Mouse (Mus musculus): Measurements from ENCODE around the gene Ccdc163. TPM values are rescaled to one million over a fixed set of nuclear protein-coding genes. Genes with fewer than 3 reads are reported as not detected.
A peak's percentile ranks its signal among the peaks of the same experiment; 100 is the strongest.

The Ccdc163 gene
- total and polyA plus RNA-seq, 3 experiments: 15.3 to 27.9 (median 18.1) TPM

GRCm38 (mm10) chr4:116720343-116721097, 12.2 kb downstream of the Ccdc163 start, which contains the start of gene Tesk2 (continued):
- TF ChIP-seq CHD1 (IDR thresholded peaks at IDR 0.05; ENCODE audit: low read depth, low read length) (no peak), MYC (IDR thresholded peaks at IDR 0.05; ENCODE audit: low read depth, low read length) (peak; percentile 59; the same call in 1 of the 2 replicates), BHLHE40 (IDR thresholded peaks at IDR 0.05; ENCODE audit: low read depth, low read length) (peak; percentile 49), ZKSCAN1 (IDR thresholded peaks at IDR 0.05; ENCODE audit: borderline replicate concordance, low read depth, low read length) (no peak), MXI1 (IDR thresholded peaks at IDR 0.05; ENCODE audit: low read depth, low read length) (no peak), EP300 (IDR thresholded peaks at IDR 0.05; ENCODE audit: low read length) (peak; percentile 5; the same call in 1 of the 2 replicates), PAX5 (IDR thresholded peaks at IDR 0.05; ENCODE audit: low read length) (no peak), NELFE (IDR thresholded peaks at IDR 0.05; ENCODE audit: low read depth, low read length) (peak; percentile 71)

DNA sequence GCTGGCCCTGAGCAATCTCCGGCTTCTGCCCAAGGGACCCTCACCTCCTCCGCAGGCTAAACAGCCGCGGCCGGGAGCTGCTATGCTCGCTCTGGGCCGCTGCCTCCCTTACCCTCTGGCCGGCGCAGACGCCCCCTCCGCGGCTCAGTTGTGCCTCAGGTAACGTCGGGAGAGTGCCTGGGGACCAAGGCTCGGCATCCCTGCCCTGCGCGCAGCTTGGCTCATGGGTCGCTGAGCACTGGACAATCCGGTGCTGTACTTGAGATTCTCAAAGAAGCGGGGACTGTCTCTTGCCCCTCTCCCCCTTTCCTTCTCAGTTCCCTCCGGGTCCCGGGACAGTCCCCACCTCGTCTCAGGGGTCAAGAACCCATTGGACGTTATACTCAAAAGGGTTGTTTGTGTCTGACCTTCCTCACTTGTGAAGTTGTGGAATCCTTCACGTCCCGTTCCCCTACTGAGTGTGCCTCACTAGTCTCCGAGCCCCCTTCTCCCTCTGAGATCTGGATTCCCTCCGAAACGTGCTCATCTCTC, 12.9 kb downstream of the Ccdc163 start:
- peak overlapping the region; percentile 81 for H3K9ac ChIP-seq (ENCODE audit: insufficient read depth, low read depth)
- H3K9me3 ChIP-seq (replicated peaks; ENCODE audit: low read length): no peaks in the 10 kb centered on the region
- peak overlapping the region; percentile 83 to 93 (median 89) for H3K4me3 ChIP-seq (replicated peaks in 1 of 3; ENCODE audit: low read depth in 2 of 3, low read length in 2 of 3, poor library complexity in 1 of 3)
- DNase-seq (ENCODE audit: extremely low read depth): no peak
- in situ Hi-C loops (cut with MboI; ENCODE audit: low pct_ligation_motif_present, low pct_unique_long_range_greater_than_20kb, low sequenced_read_pairs) (no loop called here), dilution Hi-C loops (cut with MboI; ENCODE audit: extremely low pct_ligation_motif_present, extremely low pct_unique_long_range_greater_than_20kb, low sequenced_read_pairs) (no loop called here)
- peak overlapping the region; percentile 92 for H3K27ac ChIP-seq (ENCODE audit: insufficient read depth, low read depth)
- peaks cover 5 to 23% of the 10 kb centered on the region in 2 experiments for H3K4me1 ChIP-seq (ENCODE audit: control insufficient read depth in 1 of 2, insufficient read depth in 2 of 2)
- peaks cover 4% of the 10 kb centered on the region; the same call in 1 of the 2 replicates for H3K79me2 ChIP-seq (replicated peaks; ENCODE audit: control insufficient read depth, extremely low read depth, insufficient read depth, poor library complexity, severe bottlenecking)
- TF ChIP-seq HCFC1 (IDR thresholded peaks at IDR 0.05; ENCODE audit: low read depth, low read length) (no peak), ZC3H11A (IDR thresholded peaks at IDR 0.05; ENCODE audit: low read depth, low read length) (no peak), BHLHE40 (IDR thresholded peaks at IDR 0.05; ENCODE audit: low read depth, low read length) (no peak), NELFE (IDR thresholded peaks at IDR 0.05; ENCODE audit: low read depth, low read length) (peak; percentile 7; the same call in 1 of the 2 replicates), SMC3 (IDR thresholded peaks at IDR 0.05; ENCODE audit: low read depth, low read length) (no peak), MXI1 (IDR thresholded peaks at IDR 0.05; ENCODE audit: low read depth, low read length) (peak; percentile 61; the same call in 1 of the 2 replicates), ZMIZ1 (IDR thresholded peaks at IDR 0.05; ENCODE audit: low read depth, low read length) (no peak; the same call in 1 of the 2 replicates), CTCF (conservative IDR thresholded peaks at IDR 0.05 in 1 of 2, IDR thresholded peaks at IDR 0.05 in 1 of 2; ENCODE audit: low read depth in 2 of 2, low read length in 2 of 2) (no peak), CHD1 (IDR thresholded peaks at IDR 0.05; ENCODE audit: low read depth, low read length) (0 out of 2 replicates have a peak, but pooled peaks have one; percentile 73), SIN3A (IDR thresholded peaks at IDR 0.05; ENCODE audit: low read length) (peak; percentile 53; the same call in 1 of the 2 replicates), UBTF (IDR thresholded peaks at IDR 0.05; ENCODE audit: low read depth, low read length) (peak; percentile 88; the same call in 1 of the 2 replicates)
- peak overlapping the region; percentile 57 for H3K4me2 ChIP-seq (ENCODE audit: insufficient read depth, low read depth, poor library complexity, severe bottlenecking)
- H3K27me3 ChIP-seq (replicated peaks): no peaks in the 10 kb centered on the region
- peaks cover 6 to 9% of the 10 kb centered on the region in 2 experiments for H3K36me3 ChIP-seq (replicated peaks in 1 of 2; ENCODE audit: control insufficient read depth in 1 of 2, insufficient read depth in 1 of 2, low read length in 1 of 2)

GRCm38 (mm10) chr4:116722230-116722629, 13.9 kb downstream of the Ccdc163 start:
- peak overlapping the region; percentile 95; the same call in 1 of the 2 replicates for H3K4me2 ChIP-seq (ENCODE audit: insufficient read depth, low read depth, poor library complexity, severe bottlenecking)
- in situ Hi-C loops (cut with MboI; ENCODE audit: low pct_ligation_motif_present, low pct_unique_long_range_greater_than_20kb, low sequenced_read_pairs): no loop called here
- peaks cover 2 to 4% of the 10 kb centered on the region in 2 experiments for H3K36me3 ChIP-seq (replicated peaks in 1 of 2; ENCODE audit: control insufficient read depth in 1 of 2, insufficient read depth in 1 of 2, low read length in 1 of 2)
- no peaks in the 10 kb centered on the region for H3K9me3 ChIP-seq (replicated peaks; ENCODE audit: low read length)
- H3K9ac ChIP-seq (ENCODE audit: insufficient read depth, low read depth): peak overlapping the region; percentile 81; the same call in 1 of the 2 replicates
- H3K79me2 ChIP-seq (replicated peaks; ENCODE audit: control insufficient read depth, extremely low read depth, insufficient read depth, poor library complexity, severe bottlenecking): peaks cover 4% of the 10 kb centered on the region; the same call in 1 of the 2 replicates
- DNase-seq (ENCODE audit: extremely low read depth): no peak
- no peak overlapping the region for H3K27ac ChIP-seq (ENCODE audit: insufficient read depth, low read depth)
- no peaks in the 10 kb centered on the region for H3K27me3 ChIP-seq (replicated peaks)
- H3K4me1 ChIP-seq (ENCODE audit: control insufficient read depth in 1 of 2, insufficient read depth in 2 of 2): peaks cover 5 to 23% of the 10 kb centered on the region in 2 experiments
- dilution Hi-C loops (cut with MboI; ENCODE audit: extremely low pct_ligation_motif_present, extremely low pct_unique_long_range_greater_than_20kb, low sequenced_read_pairs): no loop called here
- peak overlapping the region in 1 of 3 experiments; percentile 83 for H3K4me3 ChIP-seq (replicated peaks in 1 of 3; ENCODE audit: low read depth in 2 of 3, low read length in 2 of 3, poor library complexity in 1 of 3)
- TF ChIP-seq POLR2AphosphoS2 (IDR thresholded peaks at IDR 0.05; ENCODE audit: low read depth, low read length) (no peak), EP300 (IDR thresholded peaks at IDR 0.05; ENCODE audit: low read length) (no peak), CHD2 (IDR thresholded peaks at IDR 0.05; ENCODE audit: low read length) (no peak), MAFK (IDR thresholded peaks at IDR 0.05; ENCODE audit: insufficient replicate concordance, low read length) (no peak), HCFC1 (IDR thresholded peaks at IDR 0.05; ENCODE audit: low read depth, low read length) (no peak), KAT2A (IDR thresholded peaks at IDR 0.05; ENCODE audit: insufficient replicate concordance, low read length) (no peak), E2F4 (IDR thresholded peaks at IDR 0.05; ENCODE audit: insufficient replicate concordance, low read depth, low read length) (no peak), GABPA (IDR thresholded peaks at IDR 0.05; ENCODE audit: insufficient replicate concordance, low read depth, low read length) (no peak), JUND (conservative IDR thresholded peaks at IDR 0.05; ENCODE audit: low read depth, low read length) (no peak), RCOR1 (conservative IDR thresholded peaks at IDR 0.05; ENCODE audit: low read depth, low read length) (no peak), MAX (IDR thresholded peaks at IDR 0.05; ENCODE audit: low read length) (no peak), MAZ (IDR thresholded peaks at IDR 0.05; ENCODE audit: low read depth, low read length) (no peak), BHLHE40 (IDR thresholded peaks at IDR 0.05; ENCODE audit: low read depth, low read length) (no peak), ZNF384 (IDR thresholded peaks at IDR 0.05; ENCODE audit: low read depth, low read length) (no peak), CTCF (conservative IDR thresholded peaks at IDR 0.05 in 1 of 2, IDR thresholded peaks at IDR 0.05 in 1 of 2; ENCODE audit: low read depth in 2 of 2, low read length in 2 of 2) (no peak), CHD1 (IDR thresholded peaks at IDR 0.05; ENCODE audit: low read depth, low read length) (no peak)
